Mouse (Mus musculus) frontal cortex, adult (tissue): ENCODE results near the gene Pafah2.
A peak's percentile ranks its signal among the peaks of the same experiment; 100 is the strongest.

ENCODE experiments used
- ATAC-seq: cut with Nextera tagmentation; 2 replicates; pipeline ENCODE4 v1.9.2; 2017; ENCODE audit warnings: mild to moderate bottlenecking, moderate library complexity, mixed read lengths; ENCODE audit not compliant: low TSS enrichment

Pafah2 gene

DNA sequence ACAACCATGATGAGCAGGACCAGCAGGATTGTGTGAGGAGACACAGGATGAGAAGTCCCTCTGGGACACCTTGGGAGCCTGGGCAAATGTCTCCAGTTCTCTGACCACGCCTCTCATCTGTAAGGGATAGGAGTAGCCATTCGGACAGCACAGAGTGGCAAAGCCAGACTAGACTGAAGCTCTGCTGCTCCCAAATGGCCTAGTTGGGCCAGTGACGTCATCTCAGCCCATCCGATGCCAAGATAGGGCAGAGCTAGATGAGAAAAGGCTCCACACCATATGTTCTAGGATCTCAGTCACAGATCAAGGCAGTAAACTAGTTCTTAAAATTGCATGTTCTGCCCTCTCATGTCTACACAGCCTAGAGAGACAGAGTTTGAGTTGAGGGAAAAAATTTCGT is 62.7 kb downstream of the Pafah2 start:
- peak; percentile 42; the same call in 1 of the 2 replicates for ATAC-seq

DNA sequence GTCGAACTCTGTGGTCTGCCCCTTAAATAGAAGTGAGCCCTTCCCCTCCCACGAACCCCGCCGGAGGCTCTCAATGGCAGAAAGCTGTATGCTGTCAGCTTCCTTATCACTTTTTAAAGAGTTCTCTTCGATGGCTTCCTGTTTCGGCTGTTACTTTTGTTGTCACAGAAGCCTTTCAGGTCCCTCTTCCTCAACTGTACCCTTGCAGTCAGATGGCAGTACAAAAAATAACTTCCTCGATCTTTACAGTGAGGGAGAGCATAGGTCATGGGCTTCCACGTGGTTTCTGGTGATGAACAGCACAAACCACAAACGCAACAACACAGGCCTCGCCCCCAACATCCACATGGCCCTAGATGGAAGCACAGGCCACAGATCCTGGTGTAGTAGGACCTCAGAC is 64.2 kb downstream of the Pafah2 start:
- ATAC-seq, result no peak

DNA sequence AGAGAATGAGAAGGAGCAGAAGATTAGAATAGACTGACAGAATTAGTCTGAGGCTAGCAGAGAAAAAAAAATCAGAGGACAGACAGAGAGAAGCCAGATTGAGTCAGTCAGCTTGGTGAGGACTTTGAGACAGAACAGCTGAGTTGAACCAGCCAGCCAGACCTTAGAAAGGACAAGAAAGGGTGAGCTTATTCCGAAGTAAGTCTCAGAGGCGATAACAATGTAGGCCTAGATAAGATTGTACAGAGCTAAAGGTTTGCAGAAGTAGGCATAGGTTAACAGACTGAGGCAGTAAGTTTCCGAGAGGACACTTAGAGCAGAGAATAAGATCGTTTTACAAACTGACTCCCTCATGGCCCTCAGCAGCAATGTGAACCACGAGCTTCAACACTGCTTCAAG is 65.1 kb downstream of the Pafah2 start:
- no peak for ATAC-seq

DNA sequence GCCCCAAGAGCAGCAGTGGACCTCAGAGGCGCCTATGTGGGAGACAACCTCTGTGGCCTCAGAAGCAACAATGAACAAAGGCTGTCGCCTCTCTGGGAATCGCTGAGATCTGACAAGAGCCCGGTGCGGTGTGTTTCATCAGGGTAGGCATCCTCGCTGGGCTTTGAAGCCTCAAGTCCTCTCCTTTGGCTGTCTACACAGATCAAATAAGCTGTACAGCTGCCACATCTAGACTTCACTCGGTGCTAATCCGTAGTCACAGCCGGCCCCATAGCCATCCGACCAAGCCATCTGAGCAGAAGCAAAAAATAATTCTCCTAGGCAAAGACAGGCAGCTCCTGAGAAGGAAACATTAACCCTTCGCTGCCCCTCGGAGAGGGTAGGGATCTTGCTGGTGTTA is 69.7 kb downstream of the Pafah2 start:
- no peak for ATAC-seq

DNA sequence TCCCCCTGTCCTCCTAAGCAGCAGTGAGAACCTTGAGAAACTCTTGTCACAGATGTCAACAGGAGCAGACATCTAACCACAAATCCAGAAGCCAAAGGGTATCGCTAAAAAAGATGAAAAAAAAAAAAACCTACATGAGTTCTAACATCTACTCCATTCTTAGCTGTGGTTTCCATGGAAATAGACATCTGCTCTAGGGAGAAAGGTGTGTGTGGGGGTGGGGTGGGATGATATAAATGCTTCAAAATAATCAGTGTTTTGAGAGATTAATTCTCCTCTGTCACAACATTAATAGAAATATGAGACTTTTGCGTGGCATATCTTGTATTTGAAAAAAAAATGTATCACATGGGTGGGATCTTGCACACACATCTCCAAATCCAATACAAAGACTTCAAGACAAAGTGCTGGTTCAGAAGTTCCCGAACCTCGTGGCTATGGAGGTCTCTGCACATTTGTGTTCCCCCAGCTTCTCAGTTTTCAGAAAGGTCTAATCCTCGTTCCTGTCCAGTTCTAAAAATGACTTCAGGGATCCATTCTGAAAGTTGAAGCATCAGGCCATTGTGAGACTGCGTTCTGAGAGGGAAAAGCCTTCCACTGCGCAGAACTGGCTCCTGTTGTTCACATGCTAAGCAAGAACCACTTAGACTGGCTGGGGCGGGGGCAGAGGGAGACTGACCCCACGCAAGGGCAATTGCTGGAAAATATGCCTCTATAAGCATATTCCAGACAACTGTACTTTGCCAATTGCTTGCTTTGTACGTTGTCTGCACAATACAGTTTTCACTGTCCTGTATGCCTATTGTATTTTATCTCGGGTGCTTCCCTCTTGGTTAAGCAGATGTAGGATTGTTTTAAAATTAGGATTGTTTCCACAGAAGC is 70.5 kb downstream of the Pafah2 start:
- no peak for ATAC-seq

DNA sequence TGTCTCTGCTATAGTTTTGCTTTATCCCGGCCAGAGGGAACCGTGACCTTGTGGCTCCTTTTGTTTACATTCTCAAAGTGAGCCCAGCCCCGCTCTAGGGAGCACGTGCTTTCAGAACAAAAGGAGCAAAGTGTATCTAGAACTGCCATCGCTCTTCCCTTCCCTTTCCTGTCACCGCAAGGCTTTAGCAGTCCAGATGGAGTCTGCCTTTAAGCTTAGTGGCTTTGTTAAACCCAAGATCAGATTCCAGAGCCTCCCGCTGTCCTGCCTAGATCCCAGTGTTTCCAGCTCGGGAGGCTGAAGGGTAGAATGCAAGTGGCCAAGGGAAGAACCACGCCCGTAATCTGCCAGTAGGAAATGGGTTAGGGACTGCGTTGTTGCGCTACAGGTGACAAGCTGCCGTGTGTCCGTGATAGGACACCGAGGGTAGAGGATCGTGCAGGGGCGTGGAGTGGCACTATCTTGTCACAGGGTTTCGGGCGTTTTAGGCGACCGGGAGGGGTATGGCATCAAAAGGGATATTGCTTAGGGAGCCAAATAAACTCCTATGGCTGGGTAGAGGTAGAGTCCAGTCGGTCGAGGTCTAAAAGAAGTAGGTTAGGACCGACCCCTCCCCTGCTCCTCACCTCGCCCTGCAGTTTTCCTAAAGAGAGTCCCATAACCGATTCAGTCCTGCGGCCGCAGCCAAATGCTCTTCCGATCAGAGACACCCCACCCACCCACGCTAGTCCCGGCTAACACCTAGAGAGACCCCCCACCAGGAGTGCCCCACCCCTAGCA is 71.5 kb downstream of the Pafah2 start:
- ATAC-seq, result peak; percentile 8; the same call in 1 of the 2 replicates

DNA sequence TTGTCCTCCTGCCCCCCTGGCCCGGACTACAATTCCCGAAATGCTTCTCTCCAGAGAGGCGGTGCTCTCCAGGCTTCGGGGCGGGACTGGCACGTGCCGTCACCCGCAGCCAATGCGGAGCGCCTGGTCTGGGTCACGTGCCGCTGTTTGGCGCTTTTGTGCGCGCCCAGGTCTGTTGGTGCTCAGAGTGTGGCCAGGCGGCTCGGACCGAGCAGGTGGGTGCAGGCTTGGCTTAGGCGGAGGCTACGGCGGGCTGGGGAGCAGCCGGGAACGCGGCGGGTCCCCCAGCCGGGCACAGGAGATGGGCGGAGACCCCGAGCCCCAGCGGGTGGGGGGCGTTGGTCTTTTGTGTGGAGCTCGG is 72.1 kb downstream of the Pafah2 start, which contains the start of gene Stmn1:
Stmn1 (plus strand) TSS at position 106 of the 361 bp plus-strand sequence.
- peak; percentile 77 for ATAC-seq

DNA sequence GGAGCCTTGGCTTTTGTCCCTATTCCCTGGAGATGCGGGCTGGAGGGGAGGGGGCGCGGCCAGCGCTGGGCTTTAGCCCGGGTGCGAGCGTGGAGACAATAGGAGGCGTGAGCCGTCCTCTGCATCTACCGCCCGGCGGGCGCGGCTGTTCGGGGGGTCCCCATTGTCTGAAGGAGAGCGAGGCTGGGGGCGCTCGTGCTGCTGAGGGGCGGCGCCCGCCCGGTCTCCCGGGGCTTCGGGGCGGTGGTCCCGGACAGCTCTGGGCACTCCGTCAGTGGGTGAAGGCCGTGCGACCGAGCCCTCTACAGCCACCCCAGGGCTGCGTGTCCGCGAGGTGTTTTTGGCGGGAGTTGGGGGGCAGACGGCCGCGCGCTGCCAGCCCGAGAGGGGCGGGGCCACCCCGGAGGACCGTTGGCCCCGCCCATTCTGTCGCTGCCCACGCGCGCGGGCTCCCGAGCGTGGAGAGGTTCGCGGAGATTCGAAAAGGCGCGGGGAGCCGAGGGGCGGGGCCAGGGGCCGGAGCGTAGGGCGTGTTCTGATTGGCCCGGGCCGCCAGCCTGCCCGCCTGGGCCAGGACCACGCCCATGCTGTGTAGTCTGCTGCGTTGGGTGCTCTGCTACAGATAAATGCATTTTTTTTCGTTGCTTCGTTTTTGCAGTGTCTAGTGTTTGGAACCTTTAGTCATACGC is 72.6 kb downstream of the Pafah2 start:
- peak; percentile 56 for ATAC-seq

DNA sequence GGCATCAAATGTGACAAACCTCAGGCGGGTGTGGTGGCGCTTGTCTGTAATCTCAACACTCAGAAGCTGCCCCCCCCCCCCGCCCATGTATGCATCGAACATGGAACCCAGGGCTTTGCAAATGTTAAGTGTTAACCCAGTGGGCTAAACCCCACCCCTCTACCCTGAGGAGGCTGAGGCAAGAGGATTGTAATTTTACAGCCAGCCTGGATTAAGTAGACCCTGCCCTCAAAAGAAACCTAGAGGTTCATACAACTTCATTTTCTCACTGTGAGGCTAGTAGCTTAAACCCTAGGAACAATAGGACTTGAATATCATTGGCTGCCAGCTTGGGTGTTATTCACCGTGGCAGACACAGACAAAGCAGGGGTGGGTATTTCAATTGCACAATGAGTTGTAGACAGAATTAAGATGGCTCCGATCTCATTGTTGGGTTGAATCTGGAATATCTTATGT is 73.2 kb downstream of the Pafah2 start:
- ATAC-seq, result no peak

DNA sequence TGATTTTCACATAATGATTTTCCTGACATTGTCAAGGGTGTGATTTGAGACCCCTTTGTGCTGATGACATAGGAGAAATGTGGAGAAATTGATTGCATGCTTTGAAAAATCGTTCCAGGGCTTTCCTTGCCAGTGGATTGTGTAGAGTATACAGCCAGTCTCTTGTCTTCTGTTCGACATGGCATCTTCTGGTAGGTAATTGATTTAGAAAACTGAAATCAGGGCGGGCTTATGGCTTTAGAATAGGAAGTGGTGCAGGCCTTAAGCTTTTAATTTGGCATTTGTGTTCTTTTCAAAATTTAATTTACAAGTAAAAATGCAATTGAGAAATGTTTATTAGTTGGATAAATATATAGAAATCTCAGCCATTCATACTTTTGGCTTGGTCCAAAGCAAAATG is 73.9 kb downstream of the Pafah2 start:
- ATAC-seq, result no peak

DNA sequence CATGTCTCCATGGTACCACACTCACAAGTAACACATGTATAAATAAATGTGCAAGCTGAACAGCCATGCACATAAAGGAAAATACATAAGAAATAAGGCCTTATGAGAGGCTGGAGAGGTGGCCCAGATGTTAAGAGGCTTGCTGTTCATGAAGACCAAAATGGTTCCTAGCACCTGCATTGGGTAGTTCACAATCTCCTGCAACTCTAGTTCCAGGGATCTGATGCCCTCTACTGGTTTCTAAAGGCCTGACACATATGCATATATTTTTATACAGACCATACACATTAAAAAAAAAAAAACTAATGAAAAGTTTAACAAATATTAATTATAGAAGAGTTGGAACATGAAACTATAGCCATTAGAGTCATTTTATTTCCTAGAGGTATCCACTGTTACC is 75.3 kb downstream of the Pafah2 start:
- ATAC-seq, result no peak

DNA sequence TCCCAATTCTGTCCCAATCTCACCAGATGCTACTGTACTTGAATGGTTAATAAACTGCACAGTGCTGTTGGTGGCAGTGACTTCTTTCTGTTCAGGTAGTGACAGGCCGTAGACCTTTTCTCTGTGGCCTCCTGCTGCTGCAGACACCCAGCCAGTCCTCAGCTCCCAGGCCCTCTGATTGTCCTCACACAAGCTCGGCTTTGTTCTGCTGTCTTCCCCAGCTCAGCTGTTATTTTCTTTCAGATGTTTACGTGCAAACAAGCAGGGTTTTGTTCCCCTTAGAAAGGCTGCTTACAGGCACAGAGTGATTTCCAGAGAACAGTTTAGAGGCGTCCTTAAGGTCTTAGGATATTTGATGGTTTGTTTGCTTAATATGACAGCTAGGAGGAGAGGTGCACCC is 77.6 kb downstream of the Pafah2 start:
- ATAC-seq, result no peak

DNA sequence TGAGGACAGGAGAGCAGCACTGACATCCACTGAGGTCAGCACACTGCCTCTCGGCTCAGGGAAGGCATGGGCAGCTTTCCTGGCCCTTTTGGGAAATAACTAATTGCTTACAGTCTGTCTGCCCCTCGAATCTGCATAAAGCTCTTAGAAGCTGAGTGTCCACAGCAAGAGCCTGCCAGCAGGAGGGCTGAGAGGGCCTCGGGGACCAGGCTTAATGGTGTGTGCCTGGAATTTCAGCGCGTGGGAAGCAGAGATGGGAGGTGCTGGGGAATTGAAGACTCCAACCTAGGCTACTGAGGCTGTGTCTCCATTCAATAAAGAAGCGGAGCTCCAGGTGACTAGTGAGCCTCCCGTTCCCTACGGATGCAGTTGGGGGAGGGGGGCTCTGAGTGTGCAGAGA is 78.1 kb downstream of the Pafah2 start:
- peak; percentile 28 for ATAC-seq

DNA sequence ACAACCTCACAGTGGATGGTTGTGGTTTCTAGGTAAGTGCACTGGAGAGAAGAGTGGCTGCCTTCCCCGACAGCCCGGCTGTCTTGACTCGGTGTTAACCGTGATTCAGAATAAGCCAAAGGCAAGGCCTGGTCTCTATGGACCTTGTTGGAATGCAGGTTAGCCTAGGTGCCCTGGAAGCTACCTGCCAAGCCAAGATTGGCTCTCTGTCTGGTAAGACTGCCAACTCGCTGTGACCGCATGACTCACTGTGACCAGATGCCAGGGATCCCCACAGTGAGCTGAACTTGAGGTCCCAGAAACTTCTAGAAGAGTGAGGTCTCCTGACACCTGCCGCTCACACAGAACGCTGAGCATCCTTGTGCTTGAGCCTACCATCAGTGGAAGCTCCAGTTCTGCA is 80.8 kb downstream of the Pafah2 start:
- no peak for ATAC-seq
